18 mouse cellular contexts compared by ENCODE assay signal in genomic region chr6:112738924-112739323, GRCm38 (mm10). TPM values are rescaled to one million over a fixed set of nuclear protein-coding genes. Genes with fewer than 3 reads are reported as not detected.
A peak's percentile ranks its signal among the peaks of the same experiment; 100 is the strongest.
DNase-seq lines count a peak whose midpoint lies in the region; ATAC-seq and TF ChIP-seq lines count a peak whose summit lies in the region.
"Had no signal": no experiment of that assay in that cellular context is flagged by ENCODE, and none has a peak within 500 bp of the region (broad histone marks: within the 10 kb centered on the region; RNA-seq: fewer than 3 reads in every experiment).

No protein-coding gene starts in this region.

- no peak for TF ChIP-seq EP300 in stomach, postnatal 0 days (optimal IDR thresholded peaks at IDR 0.05)

- H3K4me3 ChIP-seq in kidney, adult 2 months (ENCODE audit: insufficient read depth, low read depth, low read length), result no peak overlapping the region
- no peak overlapping the region for H3K4me3 ChIP-seq in stomach, postnatal 0 days (ENCODE audit: low read depth, low read length)
- H3K4me3 ChIP-seq: megakaryocyte, embryonic 14.5 days; neural tube, embryonic 13.5 days had no signal

- H3K36me3 ChIP-seq in kidney, adult 2 months (ENCODE audit: control insufficient read depth, insufficient read depth, low read length), result no peaks in the 10 kb centered on the region
- peaks cover 5% of the 10 kb centered on the region; the same call in 1 of the 2 replicates for H3K36me3 ChIP-seq in stomach, postnatal 0 days (ENCODE audit: control insufficient read depth, insufficient read depth, low read length)

- H3K4me1 ChIP-seq in kidney, adult 2 months (ENCODE audit: control insufficient read depth, insufficient read depth, low read length), result no peaks in the 10 kb centered on the region
- no peaks in the 10 kb centered on the region for H3K4me1 ChIP-seq in stomach, postnatal 0 days (replicated peaks; ENCODE audit: control insufficient read depth, insufficient read depth)
- H3K4me1 ChIP-seq: neural tube, embryonic 13.5 days had no signal

- H3K27me3 ChIP-seq in kidney, adult 2 months (replicated peaks; ENCODE audit: control insufficient read depth, insufficient read depth, low read length), result no peaks in the 10 kb centered on the region
- H3K27me3 ChIP-seq in stomach, postnatal 0 days (ENCODE audit: control insufficient read depth, insufficient read depth, low read length), result no peaks in the 10 kb centered on the region
- H3K27me3 ChIP-seq: megakaryocyte, embryonic 14.5 days; neural tube, embryonic 13.5 days had no signal

- no peaks in the 10 kb centered on the region for H3K9me3 ChIP-seq in stomach, postnatal 0 days (ENCODE audit: control insufficient read depth, low read length)
- H3K9me3 ChIP-seq: megakaryocyte, embryonic 14.5 days; neural tube, embryonic 13.5 days had no signal

- no peak overlapping the region for H3K9ac ChIP-seq in stomach, postnatal 0 days (ENCODE audit: low read length)
- H3K9ac ChIP-seq: liver, postnatal 0 days; neural tube, embryonic 13.5 days had no signal

- TF ChIP-seq POLR2A in kidney, adult 2 months (IDR thresholded peaks at IDR 0.05; ENCODE audit: low read depth, low read length), result no peak

- DNase-seq in kidney, adult 2 months, result peak; percentile 8
- no peak for DNase-seq in kidney, postnatal 14 days
- DNase-seq in spleen, postnatal 36 days (ENCODE audit: low spot score in 2 of 2), result peak; percentile 11 to 31
- no peak for DNase-seq in spleen, adult 12 weeks (ENCODE audit: low spot score)
- peak; percentile 79 for DNase-seq in layer of hippocampus, adult 9-11 months
- DNase-seq in stomach, postnatal 0 days (ENCODE audit: low spot score), result no peak
- DNase-seq in left cerebral cortex, adult 9 months (ENCODE audit: low spot score in 2 of 2), result no peak
- no peak for DNase-seq in urinary bladder, postnatal 36 days (ENCODE audit: low spot score in 2 of 2)
- DNase-seq: adrenal gland, postnatal 14 days; cerebellum, postnatal 14 days; heart, postnatal 4 days; kidney, adult 9 months; liver, postnatal 0 days; right cerebral cortex, postnatal 4 days; thymus, postnatal 4 days had no signal

- WGBS in kidney, adult 2 months, result 90% methylated on average over 6 of the region's 6 CpGs
- WGBS in stomach, postnatal 0 days, result 89% methylated on average over 6 of the region's 6 CpGs

- H3K27ac ChIP-seq in kidney, adult 2 months (ENCODE audit: insufficient read depth, low read depth, low read length), result no peak overlapping the region
- no peak overlapping the region for H3K27ac ChIP-seq in stomach, postnatal 0 days (replicated peaks)
- H3K27ac ChIP-seq: neural tube, embryonic 13.5 days had no signal

- H3K4me2 ChIP-seq in stomach, postnatal 0 days (replicated peaks; ENCODE audit: low read depth), result no peak overlapping the region
- H3K4me2 ChIP-seq: neural tube, embryonic 13.5 days had no signal

- no peak for TF ChIP-seq CTCF in kidney, adult 2 months (conservative IDR thresholded peaks at IDR 0.05; ENCODE audit: insufficient read depth, insufficient read length, low read depth, low read length)
- no peak for TF ChIP-seq CTCF in stomach, postnatal 0 days (IDR thresholded peaks at IDR 0.05; ENCODE audit: low read depth)

- 0 out of 2 replicates have a peak, but pooled peaks have one; percentile 12 for ATAC-seq in stomach, postnatal 0 days (ENCODE audit: low FRiP score, low TSS enrichment)
- ATAC-seq: forebrain, embryonic 14.5 days; liver, postnatal 0 days had no signal

RNA-seq across cellular contexts. Expression of gene Rad18, which starts 42.4 kb away (rescaled TPM):
- 0.61 and 0.86 TPM in 2 replicates for polyA plus RNA-seq in kidney, adult 2 months (2012; rRNA removed)
- 10.1 and 12.9 TPM in 2 replicates for polyA plus RNA-seq in stomach, postnatal 0 days (2015; fragmentation: Nextera tagmentation; extraction: Ambion mirVana)

Comparison
In these comparisons a context has a peak if more than half of its experiments do, and no peak if none do; other contexts are left out.
1. DNase-seq: peak in kidney, adult 2 months (single experiment), spleen, postnatal 36 days (2 of 2) and layer of hippocampus, adult 9-11 months (single experiment); none in kidney, postnatal 14 days (single experiment), spleen, adult 12 weeks (single experiment), stomach, postnatal 0 days (single experiment), left cerebral cortex, adult 9 months (0 of 2) and urinary bladder, postnatal 36 days (0 of 2).